Mouse (Mus musculus): ENCODE measurements around the gene Cdh4.

DNA sequence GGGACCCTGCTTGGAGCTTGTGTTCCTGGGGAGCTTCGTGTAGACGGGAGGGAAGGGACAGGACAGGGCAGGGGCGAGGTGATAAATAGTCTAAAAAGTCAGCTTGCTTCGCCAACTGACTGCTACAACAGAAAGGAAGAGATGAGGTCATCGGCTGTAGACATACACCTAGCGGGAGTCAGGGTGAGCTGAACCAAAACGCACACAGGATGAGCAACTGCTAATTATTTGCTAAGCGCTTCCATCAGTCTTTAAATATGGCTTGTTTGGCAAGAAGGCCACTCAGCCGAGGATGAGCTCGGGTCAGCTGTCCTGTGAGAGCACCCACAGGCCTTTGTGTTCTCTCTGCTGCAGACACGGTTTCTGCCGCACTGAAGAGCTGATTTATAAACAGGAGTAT is 470.7 kb downstream of the Cdh4 start:
- no peak for TF ChIP-seq CTCF (conservative IDR thresholded peaks at IDR 0.05; ENCODE audit: low read length)
- no peak for TF ChIP-seq NANOG (IDR thresholded peaks at IDR 0.05; ENCODE audit: borderline replicate concordance, low read length)

All from E14TG2a.4 (cell line).